ENCODE assay signal across 9 mouse cellular contexts in the genomic region with DNA sequence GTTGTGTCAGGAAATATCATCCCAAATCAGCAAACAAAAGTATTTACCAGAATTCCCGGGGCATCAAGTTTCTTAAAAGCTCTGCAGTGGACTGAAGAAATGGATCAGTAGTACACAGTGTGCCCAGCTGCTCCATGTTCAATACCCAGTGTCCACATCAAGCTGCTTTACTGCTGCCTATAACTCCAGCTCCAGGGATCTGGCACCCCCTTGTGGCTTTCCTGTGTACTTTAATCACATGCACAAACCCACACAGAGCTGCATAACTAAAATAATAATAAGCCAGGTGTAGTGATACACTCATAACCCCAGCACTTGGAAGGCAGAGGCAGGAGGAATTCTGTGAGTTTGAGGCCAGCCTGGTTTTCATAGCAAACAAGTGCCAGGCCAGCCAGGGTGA. TPM values are rescaled to one million over a fixed set of nuclear protein-coding genes. Genes with fewer than 3 reads are reported as not detected.
A peak's percentile ranks its signal among the peaks of the same experiment; 100 is the strongest.
DNase-seq lines count a peak whose midpoint lies in the region; ATAC-seq and TF ChIP-seq lines count a peak whose summit lies in the region.
"Had no signal": no experiment of that assay in that cellular context is flagged by ENCODE, and none has a peak within 500 bp of the region (broad histone marks: within the 10 kb centered on the region; RNA-seq: fewer than 3 reads in every experiment).

No protein-coding gene starts in this region.

- 82% methylated on average over 1 of the region's 1 CpGs for WGBS in forebrain, embryonic 12.5 days

- H3K27me3 ChIP-seq in MEL (ENCODE audit: control insufficient read depth in 1 of 2, insufficient read depth in 2 of 2, low read length in 2 of 2) = no peaks in the 10 kb centered on the region
- no peaks in the 10 kb centered on the region for H3K27me3 ChIP-seq in forebrain, embryonic 12.5 days
- H3K27me3 ChIP-seq: heart, embryonic 15.5 days had no signal

- DNase-seq in MEL (ENCODE audit: low read depth, low spot score) = peak; percentile 72
- DNase-seq in brain, embryonic 14.5 days (ENCODE audit: low read depth) = peak; percentile 72
- peak; percentile 73 for DNase-seq in layer of hippocampus, adult 9-11 months
- DNase-seq in lung, postnatal 36 days = peak; percentile 91
- peak; percentile 65 for DNase-seq in right cerebral cortex, adult 18-20 months
- DNase-seq in urinary bladder, postnatal 25 days (ENCODE audit: low spot score) = peak; percentile 75

- H3K27ac ChIP-seq in MEL (ENCODE audit: control insufficient read depth, low read depth, low read length) = no peak overlapping the region
- no peak overlapping the region for H3K27ac ChIP-seq in forebrain, embryonic 12.5 days
- H3K27ac ChIP-seq: heart, embryonic 15.5 days had no signal

- no peaks in the 10 kb centered on the region for H3K79me2 ChIP-seq in MEL (ENCODE audit: control insufficient read depth, insufficient read depth, low read length, poor library complexity)

- no peaks in the 10 kb centered on the region for H3K9me3 ChIP-seq in MEL (replicated peaks; ENCODE audit: insufficient read depth, low read length)
- H3K9me3 ChIP-seq in forebrain, embryonic 12.5 days = no peaks in the 10 kb centered on the region
- H3K9me3 ChIP-seq: heart, embryonic 15.5 days had no signal

- H3K9ac ChIP-seq in MEL (ENCODE audit: control insufficient read depth, low read depth, low read length, poor library complexity, severe bottlenecking) = no peak overlapping the region
- no peak overlapping the region for H3K9ac ChIP-seq in forebrain, embryonic 12.5 days
- H3K9ac ChIP-seq: heart, embryonic 15.5 days had no signal

- no peak overlapping the region for H3K4me3 ChIP-seq in MEL (ENCODE audit: control insufficient read depth in 1 of 2, insufficient read depth in 1 of 2, low read depth in 2 of 2, low read length in 2 of 2)
- no peak overlapping the region for H3K4me3 ChIP-seq in forebrain, embryonic 12.5 days (replicated peaks)
- H3K4me3 ChIP-seq: heart, embryonic 15.5 days had no signal

- ATAC-seq in forebrain, embryonic 12.5 days (ENCODE audit: low FRiP score) = peak; percentile 64; the same call in 1 of the 2 replicates
- ATAC-seq in hematopoietic stem cell, adult 5-6 weeks (replicated peaks in 1 of 2; ENCODE audit: insufficient read depth in 1 of 2, low FRiP score in 2 of 2, low TSS enrichment in 1 of 2, low read depth in 1 of 2, poor library complexity in 2 of 2, severe bottlenecking in 2 of 2) = peak; percentile 38 to 55; a peak in 3 of 4 replicates

- peaks cover 20 to 30% of the 10 kb centered on the region in 2 experiments for H3K4me1 ChIP-seq in MEL (ENCODE audit: control insufficient read depth in 1 of 2, insufficient read depth in 2 of 2, low read length in 2 of 2)
- H3K4me1 ChIP-seq in forebrain, embryonic 12.5 days = no peaks in the 10 kb centered on the region
- H3K4me1 ChIP-seq: heart, embryonic 15.5 days had no signal

- peak; percentile 76 for TF ChIP-seq RAD21 in MEL (IDR thresholded peaks at IDR 0.05; ENCODE audit: low read depth, low read length)

- TF ChIP-seq CTCF in MEL (IDR thresholded peaks at IDR 0.05 in 2 of 3, conservative IDR thresholded peaks at IDR 0.05 in 1 of 3; ENCODE audit: control insufficient read depth in 1 of 3, insufficient read depth in 1 of 3, low read depth in 2 of 3, low read length in 3 of 3, poor library complexity in 1 of 3, severe bottlenecking in 1 of 3) = peak; percentile 61 to 77 (median 69)
- TF ChIP-seq CTCF in brain, embryonic 14.5 days (IDR thresholded peaks at IDR 0.05; ENCODE audit: borderline replicate concordance, extremely low read depth, insufficient read depth, insufficient read length) = peak; percentile 67; the same call in 1 of the 2 replicates

- H3K4me2 ChIP-seq in forebrain, embryonic 12.5 days = no peak overlapping the region
- H3K4me2 ChIP-seq: heart, embryonic 15.5 days had no signal

- H3K36me3 ChIP-seq in MEL (ENCODE audit: control insufficient read depth in 1 of 2, insufficient read depth in 2 of 2, low read length in 2 of 2) = peaks cover 0 to 25% of the 10 kb centered on the region in 2 experiments; a peak in 3 of 4 replicates
- no peaks in the 10 kb centered on the region for H3K36me3 ChIP-seq in forebrain, embryonic 12.5 days (replicated peaks)
- H3K36me3 ChIP-seq: heart, embryonic 15.5 days had no signal

- no peak for TF ChIP-seq EP300 in MEL (IDR thresholded peaks at IDR 0.05; ENCODE audit: low read depth in 1 of 2, low read length in 2 of 2)

- TF ChIP-seq POLR2A in MEL (IDR thresholded peaks at IDR 0.05; ENCODE audit: control insufficient read depth in 1 of 2, insufficient read depth in 1 of 2, low read depth in 1 of 2, low read length in 2 of 2, poor library complexity in 1 of 2) = no peak
- TF ChIP-seq POLR2A in brain, embryonic 14.5 days (IDR thresholded peaks at IDR 0.05; ENCODE audit: borderline replicate concordance, extremely low read depth, insufficient read depth, insufficient read length, poor library complexity, severe bottlenecking) = no peak

TF ChIP-seq in MEL, 35 proteins besides CTCF, POLR2A, EP300 and RAD21:
- TF ChIP-seq TBP (IDR thresholded peaks at IDR 0.05; ENCODE audit: low read depth, low read length) (0 out of 2 replicates have a peak, but pooled peaks have one; percentile 18), SMC3 (IDR thresholded peaks at IDR 0.05; ENCODE audit: low read depth, low read length) (peak; percentile 64), ZC3H11A (IDR thresholded peaks at IDR 0.05; ENCODE audit: low read depth, low read length) (peak; percentile 33; the same call in 1 of the 2 replicates), SIN3A (IDR thresholded peaks at IDR 0.05; ENCODE audit: low read length) (no peak), MYC (IDR thresholded peaks at IDR 0.05; ENCODE audit: low read depth, low read length) (0 out of 2 replicates have a peak, but pooled peaks have one; percentile 19)
TF ChIP-seq in MEL: peak in this region for 4.

RNA-seq across cellular contexts. Expression of gene Pfkfb3, which starts 11.2 kb away (rescaled TPM):
- total RNA-seq in MEL (2012; rRNA removed) = 7.2 and 9.9 TPM in 2 replicates
- 10 to 100 TPM in 1 of 2 experiments, not detected in 1; 13.8 TPM for polyA plus RNA-seq in MEL (2012; ENCODE audit: insufficient read depth in 1 of 2, insufficient read length in 2 of 2, low read depth in 1 of 2, low replicate concordance in 2 of 2, missing spikeins in 1 of 2)
- 42.1 and 48.0 TPM in 2 replicates for polyA plus RNA-seq in brain, embryonic 14.5 days (2012; rRNA removed)
- 19.6 and 20.8 TPM in 2 replicates for polyA plus RNA-seq in forebrain, embryonic 12.5 days (2016; fragmentation: Nextera tagmentation; extraction: Ambion mirVana)
- total RNA-seq in hematopoietic stem cell, adult 5-6 weeks (2017) = 22.7 and 38.3 TPM in 2 replicates
